Mouse (Mus musculus) heart, postnatal 0 days (tissue): Measurements from ENCODE around the gene Shisa5. TPM values are rescaled to one million over a fixed set of nuclear protein-coding genes. Genes with fewer than 3 reads are reported as not detected.

ENCODE experiments used
- ATAC-seq: fragments of 200-750 bp; cut with Nextera tagmentation; 2 replicates; pipeline ENCODE4 v1.8.0; 2017; ENCODE audit warnings: low read depth, moderate number of reproducible peaks, moderate library complexity; ENCODE audit not compliant: insufficient read depth
- DNase-seq: peaks from one replicate; pipeline ENCODE4 v3.0.0-alpha.2; 2016; ENCODE audit warnings: low spot score
- H3K27ac ChIP-seq: fragments of 300-500 bp; sonication (generic); 2 replicates; pipeline ENCODE4 v1.5.1; 2014; ENCODE audit warnings: low read depth, mild to moderate bottlenecking
- H3K27me3 ChIP-seq: fragments of 300-500 bp; sonication (generic); 2 replicates; pipeline ENCODE4 v1.6.1; 2014; ENCODE audit warnings: low read length, mixed read lengths; ENCODE audit not compliant: control insufficient read depth, insufficient read depth
- H3K36me3 ChIP-seq: fragments of 300-500 bp; sonication (generic); replicated peaks from 2 replicates; pipeline ENCODE4 v1.6.1; 2014; ENCODE audit warnings: low read length, mixed read lengths; ENCODE audit not compliant: control insufficient read depth, insufficient read depth
- H3K4me1 ChIP-seq: fragments of 300-500 bp; sonication (generic); 2 replicates; pipeline ENCODE4 v1.6.1; 2014; ENCODE audit warnings: antibody characterized with exemption; ENCODE audit not compliant: control insufficient read depth, insufficient read depth
- H3K4me2 ChIP-seq: fragments of 300-500 bp; sonication (generic); 2 replicates; pipeline ENCODE4 v1.6.1; 2014; ENCODE audit warnings: low read depth, mild to moderate bottlenecking, low read length, moderate library complexity
- H3K4me3 ChIP-seq: fragments of 300-500 bp; sonication (generic); 2 replicates; pipeline ENCODE4 v1.5.1; 2014; ENCODE audit warnings: low read depth, low read length
- H3K9ac ChIP-seq: fragments of 300-500 bp; sonication (generic); replicated peaks from 2 replicates; pipeline ENCODE4 v1.6.1; 2014; ENCODE audit warnings: low read depth, low read length, mixed read lengths
- H3K9me3 ChIP-seq: fragments of 300-500 bp; sonication (generic); replicated peaks from 2 replicates; pipeline ENCODE4 v1.6.1; 2016; ENCODE audit warnings: low read length; ENCODE audit not compliant: control insufficient read depth
- CTCF ChIP-seq: IDR thresholded peaks from 2 replicates; pipeline ENCODE4 v1.5.1; 2016; ENCODE audit warnings: antibody characterized with exemption, control low read depth, low read depth
- EP300 ChIP-seq: IDR thresholded peaks from 2 replicates; pipeline ENCODE4 v1.6.1; 2016; ENCODE audit warnings: antibody characterized with exemption, low read depth
- WGBS: fragments of 180-500 bp; shearing (Covaris S2); extraction: QIAGEN DNeasy Blood & Tissue Kit; methylation state at CpG from one replicate; pipeline ENCODE4 v1.1.7; 2014; 5-methylcytosine and 5-hydroxymethylcytosine counted together
- polyA plus RNA-seq: library from polyadenylated mRNA; unstranded; fragments of >200 nt; fragmentation: Nextera tagmentation; extraction: Ambion mirVana; gene quantifications from 2 replicates; pipeline ENCODE4 v1.2.1, GENCODE M21; 2015
- total RNA-seq: library from RNA; depleted of rRNA; stranded (reverse); fragments of >200 nt; gene quantifications from 2 replicates; pipeline ENCODE4 v1.2.3, GENCODE M21; 2014; ENCODE audit warnings: low replicate concordance

The Shisa5 gene
- total and polyA plus RNA-seq, 2 experiments from 2014 or later = 51.8 to 102 TPM

GRCm38 (mm10) chr9:109081749-109082123 lies 43.4 kb downstream of the Shisa5 start:
- no peak for DNase-seq
- peak; percentile 4; the same call in 1 of the 2 replicates for ATAC-seq
- WGBS = 2% methylated on average over 11 of the region's 11 CpGs

GRCm38 (mm10) chr9:109082124-109082800 lies 43.9 kb downstream of the Shisa5 start, which contains the start of the genes Ccdc51 and Tma7:
Gene Ccdc51, plus strand, starts transcription at chr9:109082493.
Gene Tma7, minus strand, starts transcription at chr9:109082587.
- peak; percentile 96 for ATAC-seq
- Histone ChIP-seq H3K9ac (peak within 1 kb of the TSS; percentile 71), H3K27me3 (no peaks in the 10 kb centered on the region), H3K4me3 (peak within 1 kb of the TSS; percentile 61), H3K27ac (peak within 1 kb of the TSS; percentile 40), H3K4me2 (peak within 1 kb of the TSS; percentile 87), H3K9me3 (no peaks in the 10 kb centered on the region), H3K36me3 (peaks cover 11% of the 10 kb centered on the region), H3K4me1 (peaks cover 15% of the 10 kb centered on the region)
- DNase-seq = peak; percentile 88
- TF ChIP-seq EP300 = no peak
- TF ChIP-seq CTCF = no peak
- under 1% methylated on average over 37 of the region's 37 CpGs for WGBS

More at GRCm38 (mm10) chr9:109081749-109082123, 43.4 kb downstream of the Shisa5 start:
- H3K9me3 ChIP-seq = no peaks in the 10 kb centered on the region
- peak overlapping the region; percentile 40; the same call in 1 of the 2 replicates for H3K27ac ChIP-seq
- H3K36me3 ChIP-seq = peaks cover 11% of the 10 kb centered on the region
- H3K4me1 ChIP-seq = peaks cover 15% of the 10 kb centered on the region
- peak overlapping the region; percentile 61 for H3K4me3 ChIP-seq
- H3K4me2 ChIP-seq = peak overlapping the region; percentile 87
- no peaks in the 10 kb centered on the region for H3K27me3 ChIP-seq
- no peak for TF ChIP-seq EP300
- TF ChIP-seq CTCF = no peak
- peak overlapping the region; percentile 71 for H3K9ac ChIP-seq

- H3K27me3 ChIP-seq = no peaks in the 10 kb centered on the region
- H3K9ac ChIP-seq = no peak overlapping the region
- H3K4me3 ChIP-seq = no peak overlapping the region
- H3K9me3 ChIP-seq = no peaks in the 10 kb centered on the region
- no peak for ATAC-seq
- H3K27ac ChIP-seq = no peak overlapping the region
- peak; percentile 62 for TF ChIP-seq CTCF
- no peak for TF ChIP-seq EP300
- peaks cover 11% of the 10 kb centered on the region for H3K36me3 ChIP-seq
- 16% methylated on average over 2 of the region's 2 CpGs for WGBS
- DNase-seq = peak; percentile 33
- H3K4me1 ChIP-seq = peaks cover 15% of the 10 kb centered on the region
- H3K4me2 ChIP-seq = no peak overlapping the region
These were observed 46.6 kb downstream of the Shisa5 start for GRCm38 (mm10) chr9:109084922-109085321.

- H3K4me2 ChIP-seq = no peak overlapping the region
- H3K9me3 ChIP-seq = no peaks in the 10 kb centered on the region
- WGBS = 11% methylated on average over 5 of the region's 5 CpGs
- no peak for ATAC-seq
- H3K27me3 ChIP-seq = no peaks in the 10 kb centered on the region
- DNase-seq = peak; percentile 69
- H3K36me3 ChIP-seq = peaks cover 5% of the 10 kb centered on the region
- no peak overlapping the region for H3K27ac ChIP-seq
- TF ChIP-seq CTCF (peak; percentile 68), EP300 (no peak)
- H3K4me3 ChIP-seq = no peak overlapping the region
- peaks cover 5% of the 10 kb centered on the region for H3K4me1 ChIP-seq
- H3K9ac ChIP-seq = no peak overlapping the region
These were observed 49.6 kb downstream of the Shisa5 start for GRCm38 (mm10) chr9:109087987-109088386.

GRCm38 (mm10) chr9:109090446-109090845 lies 52.1 kb downstream of the Shisa5 start:
- H3K4me1 ChIP-seq = peaks cover 11% of the 10 kb centered on the region
- no peak overlapping the region for H3K4me3 ChIP-seq
- DNase-seq (no peak), ATAC-seq (no peak)
- no peaks in the 10 kb centered on the region for H3K9me3 ChIP-seq
- 78% methylated on average over 15 of the region's 15 CpGs for WGBS
- no peak overlapping the region for H3K4me2 ChIP-seq
- no peak for TF ChIP-seq CTCF
- no peak for TF ChIP-seq EP300
- peaks cover 5% of the 10 kb centered on the region for H3K36me3 ChIP-seq
- H3K27ac ChIP-seq = no peak overlapping the region
- H3K9ac ChIP-seq = no peak overlapping the region
- no peaks in the 10 kb centered on the region for H3K27me3 ChIP-seq
